Mouse (Mus musculus) G1E-ER4 (cell line): ENCODE data around the gene Ddn. TPM values are rescaled to one million over a fixed set of nuclear protein-coding genes. Genes with fewer than 3 reads are reported as not detected.

Experiments used
- GATA1 ChIP-seq: IDR thresholded peaks from one replicate; pipeline ENCODE4 v1.8.0; 2012; ENCODE audit warnings: low read length, inconsistent platforms
- polyA plus RNA-seq: library from polyadenylated mRNA; stranded (reverse); fragments of >175 nt; gene quantifications from 2 replicates; pipeline ENCODE4 v1.2.3, GENCODE M21; 2012

Ddn gene
- polyA plus RNA-seq, 1 experiment: 0.15 TPM

GRCm38 (mm10) chr15:98772511-98773211 lies 36.6 kb downstream of the Ddn start:
- no peak for TF ChIP-seq GATA1

GRCm38 (mm10) chr15:98771813-98772425 lies 37.4 kb downstream of the Ddn start:
- no peak for TF ChIP-seq GATA1

- TF ChIP-seq GATA1: no peak
Measured at GRCm38 (mm10) chr15:98768259-98768658, 41.0 kb downstream of the Ddn start.

- TF ChIP-seq GATA1: no peak
Measured at GRCm38 (mm10) chr15:98765929-98766328, 43.4 kb downstream of the Ddn start.

- no peak for TF ChIP-seq GATA1
Measured at GRCm38 (mm10) chr15:98762670-98763529, 46.4 kb downstream of the Ddn start, which contains the start of gene Arf3. TSS of gene Arf3 (minus strand) at chr15:98763214.

GRCm38 (mm10) chr15:98762201-98762621 lies 47.1 kb downstream of the Ddn start:
- TF ChIP-seq GATA1: no peak

GRCm38 (mm10) chr15:98754125-98754524 lies 55.2 kb downstream of the Ddn start:
- TF ChIP-seq GATA1: no peak

Other genes starting within 250 kb of the Ddn start
- gene Ccnt1, start 238.6 kb downstream of the Ddn start, polyA plus RNA-seq: 2.6 and 3.5 TPM in 2 replicates
- not detected in 2 replicates for gene 4930415O20Rik, start 238.5 kb downstream of the Ddn start, polyA plus RNA-seq
- 16.9 and 17.3 TPM in 2 replicates for gene Adcy6, start 199.4 kb downstream of the Ddn start, polyA plus RNA-seq
- gene Cacnb3, start 178.7 kb downstream of the Ddn start, polyA plus RNA-seq: 0.39 and 0.45 TPM in 2 replicates
- gene Ddx23, start 146.6 kb downstream of the Ddn start, polyA plus RNA-seq: 120 and 126 TPM in 2 replicates
- 0.08 and 0.09 TPM in 2 replicates for gene Rnd1, start 132.0 kb downstream of the Ddn start, polyA plus RNA-seq
- not detected in 2 replicates for gene Ccdc65, start 101.3 kb downstream of the Ddn start, polyA plus RNA-seq
- gene Fkbp11, start 81.3 kb downstream of the Ddn start, polyA plus RNA-seq: 9.6 and 10.2 TPM in 2 replicates
- 37.5 and 43.4 TPM in 2 replicates for gene Arf3, start 46.3 kb downstream of the Ddn start, polyA plus RNA-seq
- not detected in 2 replicates for gene Wnt10b, start 31.3 kb downstream of the Ddn start, polyA plus RNA-seq
- not detected in 2 replicates for gene Wnt1, start 19.6 kb downstream of the Ddn start, polyA plus RNA-seq
- 131 and 155 TPM in 2 replicates for gene Prkag1, start 22.0 kb upstream of the Ddn start, polyA plus RNA-seq
- gene Kmt2d, start 61.7 kb upstream of the Ddn start, polyA plus RNA-seq: 38.0 and 38.1 TPM in 2 replicates
- 2.4 and 2.7 TPM in 2 replicates for gene Rhebl1, start 85.0 kb upstream of the Ddn start, polyA plus RNA-seq
- gene Dhh, start 89.0 kb upstream of the Ddn start, polyA plus RNA-seq: not detected in 2 replicates
- gene Lmbr1l, start 108.7 kb upstream of the Ddn start, polyA plus RNA-seq: 7.5 and 9.2 TPM in 2 replicates
- 181 and 410 TPM in 2 replicates for gene Tuba1b, start 125.1 kb upstream of the Ddn start, polyA plus RNA-seq
- not detected in 2 replicates for gene Gm49450, start 144.1 kb upstream of the Ddn start, polyA plus RNA-seq
- gene Tuba1a, start 144.2 kb upstream of the Ddn start, polyA plus RNA-seq: 2.5 and 19.3 TPM in 2 replicates
- 33.1 and 52.2 TPM in 2 replicates for gene Tuba1c, start 220.4 kb upstream of the Ddn start, polyA plus RNA-seq
- not detected in 2 replicates for gene Prph, start 245.7 kb upstream of the Ddn start, polyA plus RNA-seq